Mouse (Mus musculus): ENCODE measurements around the gene Mars.
"Not testable (repeated sequence)": the region's sequence is repeated elsewhere in the genome, so short reads cannot be mapped to it uniquely, and the experiment has no call there.

Gene Mars

DNA sequence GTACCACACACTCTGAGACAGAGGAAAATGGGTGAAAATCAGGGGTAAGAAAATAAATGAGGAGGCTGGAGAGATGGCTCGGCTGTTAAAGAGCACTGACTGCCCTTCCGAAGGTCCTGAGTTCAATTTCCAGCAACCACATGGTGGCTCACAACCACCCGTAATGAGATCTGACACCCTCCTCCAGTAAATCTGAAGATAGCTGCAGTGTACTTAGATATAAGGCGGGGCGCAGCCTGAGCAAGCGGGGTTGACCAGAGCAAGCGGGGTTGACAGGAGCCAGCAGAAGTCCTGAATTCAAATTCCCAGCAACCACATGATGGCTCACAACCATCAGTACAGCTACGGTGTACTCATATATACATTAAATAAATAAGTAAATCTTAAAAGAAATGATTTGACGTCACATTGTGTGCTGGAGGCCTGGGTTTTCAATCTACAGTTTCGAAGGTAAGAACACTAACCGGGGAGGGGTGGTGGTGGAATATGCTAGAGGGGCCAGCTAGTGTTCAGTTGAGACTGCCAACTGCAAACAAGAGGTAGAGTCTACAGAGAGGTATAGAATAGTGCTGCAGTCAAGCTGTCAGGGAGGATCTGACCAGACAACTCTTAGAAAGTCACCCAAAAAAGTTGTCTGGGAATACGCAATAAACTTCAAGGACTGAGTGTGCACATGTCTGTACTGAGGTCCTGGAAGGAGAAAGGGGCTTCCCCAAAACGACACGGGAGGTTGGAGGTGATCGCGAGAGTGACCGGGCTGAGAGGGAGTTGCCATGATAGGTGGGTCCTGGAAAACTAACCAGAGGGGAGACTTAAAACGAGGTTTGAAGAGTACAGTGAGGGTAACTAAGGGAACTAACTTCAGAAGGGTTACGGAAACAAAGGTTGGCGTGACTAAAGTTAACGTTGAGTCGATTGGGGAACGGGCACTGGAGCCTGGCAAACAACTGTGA is 787 bp downstream of the Mars start:
- DNase-seq (ENCODE audit: low spot score in 2 of 2): no peak

DNA sequence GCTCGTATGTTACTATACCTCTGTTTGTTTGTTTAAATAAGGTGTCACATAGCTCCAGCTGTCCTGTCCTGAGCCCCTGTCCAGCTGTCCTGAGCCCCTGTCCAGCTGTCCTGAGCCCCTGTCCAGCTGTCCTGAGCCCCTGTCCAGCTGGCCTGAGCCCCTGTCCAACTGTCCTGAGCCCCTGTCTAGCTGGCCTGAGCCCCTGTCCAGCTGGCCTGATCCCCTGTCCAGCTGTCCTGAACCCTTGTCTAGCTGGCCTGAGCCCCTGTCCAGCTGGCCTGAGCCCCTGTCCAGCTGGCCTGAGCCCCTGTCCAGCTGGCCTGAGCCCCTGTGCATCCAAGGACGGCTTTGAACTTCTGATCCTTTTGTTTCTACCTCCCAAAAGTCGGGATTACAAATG is 2.4 kb downstream of the Mars start:
- DNase-seq (ENCODE audit: low spot score in 2 of 2): not testable (repeated sequence)

DNA sequence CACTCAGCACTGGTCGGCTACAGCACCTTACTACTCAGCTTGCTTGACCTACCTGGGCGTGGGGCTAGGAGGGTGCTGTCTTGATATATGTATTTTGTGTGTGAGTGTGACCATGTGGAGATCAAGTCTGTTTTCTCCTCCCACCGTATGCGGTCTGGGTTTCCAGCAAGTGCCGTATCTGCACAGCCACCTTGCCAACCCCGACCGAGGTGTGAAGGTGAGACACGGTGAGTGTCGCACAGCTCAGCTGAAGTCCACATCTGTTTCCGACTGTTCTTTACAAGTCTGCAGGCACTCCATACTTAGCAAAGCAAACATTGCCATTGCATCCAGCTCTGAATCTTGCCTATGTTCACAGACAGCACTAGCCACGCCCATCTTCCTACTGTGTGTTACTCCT is 8.4 kb downstream of the Mars start:
- DNase-seq (ENCODE audit: low spot score in 2 of 2): no peak

GRCm38 (mm10) chr10:127300361-127300760 is 11.2 kb downstream of the Mars start:
- no peak for DNase-seq (ENCODE audit: low spot score in 2 of 2)

- DNase-seq (ENCODE audit: low spot score in 2 of 2): no peak
Observed at GRCm38 (mm10) chr10:127297015-127297871, 14.3 kb downstream of the Mars start.

DNA sequence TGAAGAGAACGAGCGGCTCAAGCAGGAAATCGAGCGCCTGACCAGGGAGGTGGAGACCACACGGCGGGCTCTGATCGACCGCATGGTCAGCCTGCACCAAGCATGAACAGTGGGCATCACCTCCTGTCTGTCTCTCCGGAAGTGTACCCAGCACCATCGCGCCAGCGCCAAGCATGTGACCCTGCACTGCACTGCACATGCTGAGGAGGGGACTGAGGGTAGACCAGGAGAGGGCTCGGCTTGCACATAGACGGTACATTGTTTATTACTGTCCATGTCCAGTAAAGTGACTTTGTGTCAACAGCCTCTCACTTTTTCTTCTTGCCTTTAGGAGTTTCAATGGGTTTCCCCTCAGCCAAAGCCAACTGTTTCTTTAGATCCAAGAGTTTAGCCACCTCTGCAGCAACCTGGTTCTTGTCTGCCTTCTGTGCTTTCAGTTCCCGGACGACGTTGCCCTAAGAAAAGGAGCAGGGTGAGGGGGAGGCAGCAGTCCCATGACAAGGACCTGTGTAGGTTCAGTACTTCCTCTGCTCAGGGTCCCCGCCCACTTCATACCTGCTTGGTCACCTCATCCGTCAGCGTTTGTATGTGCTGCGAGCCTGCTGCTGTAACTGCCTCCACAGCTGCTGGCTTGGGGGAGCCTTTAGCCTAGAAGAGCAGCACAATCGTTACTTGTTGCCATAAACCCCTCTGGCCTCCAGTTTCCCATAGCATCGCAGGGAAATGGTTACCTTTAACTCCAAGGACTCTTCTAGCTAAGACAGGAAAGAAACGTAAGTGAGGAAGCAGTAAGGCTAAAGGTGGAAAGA is 15.4 kb downstream of the Mars start:
- DNase-seq (ENCODE audit: low spot score in 2 of 2): no peak

DNA sequence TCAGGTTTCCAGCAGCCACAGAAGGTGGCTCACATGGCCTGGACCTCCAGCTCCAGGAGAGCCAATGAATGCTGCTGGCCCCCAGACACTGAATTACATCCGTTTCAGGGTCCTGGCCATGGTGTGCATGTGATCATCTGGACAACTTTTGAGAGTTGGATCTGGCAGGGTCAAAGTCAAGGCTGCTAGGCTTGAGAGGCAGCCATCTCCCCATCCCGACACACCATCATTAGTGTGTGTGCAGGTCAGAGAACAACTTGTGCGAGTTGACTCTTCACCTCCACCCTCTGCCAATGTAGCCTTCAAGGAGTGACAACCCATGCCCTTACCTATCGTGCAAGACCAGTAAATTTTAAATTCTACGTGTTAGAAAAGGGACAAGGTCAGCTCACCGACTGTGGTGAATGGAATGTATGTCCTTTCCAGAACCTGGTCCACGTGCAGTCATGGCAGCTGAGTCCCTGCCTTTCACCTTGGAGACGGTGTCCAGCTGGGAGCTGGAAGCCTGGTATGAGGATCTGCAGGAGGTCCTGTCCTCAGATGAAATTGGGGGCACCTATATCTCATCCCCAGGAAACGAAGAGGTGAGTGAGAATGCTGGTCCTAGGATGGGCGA is 16.6 kb downstream of the Mars start:
- DNase-seq (ENCODE audit: low spot score in 2 of 2): no peak

DNA sequence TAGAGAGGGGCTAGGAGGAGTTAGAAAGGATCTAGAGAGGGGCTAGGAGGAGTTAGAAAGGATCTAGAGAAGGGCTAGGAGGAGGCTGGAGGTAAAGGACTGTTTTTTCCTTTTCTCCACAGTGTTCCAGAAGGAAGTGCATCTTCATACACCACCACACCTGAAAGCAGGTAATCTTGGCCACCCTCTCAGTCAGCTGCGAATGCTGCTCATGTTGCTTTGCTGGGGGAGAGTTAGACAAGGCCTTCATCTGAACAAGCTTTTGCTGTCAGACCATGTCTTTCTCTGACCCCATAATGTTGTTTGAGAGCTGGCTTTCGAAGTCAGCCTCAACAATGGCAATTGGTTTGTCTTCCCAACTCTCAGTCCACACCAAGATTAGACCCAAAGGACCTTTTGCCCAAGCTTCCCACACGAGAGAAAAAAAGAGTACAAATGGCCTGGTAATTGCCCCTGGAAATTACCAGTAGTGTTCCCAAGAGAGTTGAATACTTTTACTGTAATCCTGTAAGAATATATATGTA is 17.9 kb downstream of the Mars start:
- DNase-seq (ENCODE audit: low spot score in 2 of 2): no peak

DNA sequence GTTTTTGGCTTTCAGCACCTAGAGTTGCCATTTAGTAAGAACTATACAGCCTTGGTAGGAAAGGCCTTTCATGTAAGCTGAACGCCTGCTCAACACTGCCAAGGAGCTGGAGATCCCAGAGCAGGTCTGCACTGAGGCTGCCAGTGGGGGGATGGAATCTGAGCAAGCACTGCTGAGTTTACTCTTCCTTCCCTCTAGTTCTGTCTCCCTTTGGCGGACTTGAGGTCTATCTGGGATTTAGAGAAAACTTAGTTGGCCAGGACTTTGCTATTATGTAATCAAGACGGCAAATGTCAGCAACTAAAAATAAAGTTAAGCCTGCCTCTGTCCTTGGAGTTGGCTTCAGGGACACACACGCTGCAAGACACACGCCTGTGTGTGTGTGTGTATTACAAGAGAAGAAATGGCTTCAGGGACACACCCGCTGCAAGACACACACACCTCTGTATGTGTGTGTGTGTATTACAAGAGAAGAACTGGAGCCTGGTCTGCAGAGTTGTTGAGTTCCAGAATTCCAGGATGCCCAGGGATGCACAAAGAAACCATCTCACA is 18.5 kb downstream of the Mars start:
- DNase-seq (ENCODE audit: low spot score in 2 of 2): peak; percentile 80 to 81

DNA sequence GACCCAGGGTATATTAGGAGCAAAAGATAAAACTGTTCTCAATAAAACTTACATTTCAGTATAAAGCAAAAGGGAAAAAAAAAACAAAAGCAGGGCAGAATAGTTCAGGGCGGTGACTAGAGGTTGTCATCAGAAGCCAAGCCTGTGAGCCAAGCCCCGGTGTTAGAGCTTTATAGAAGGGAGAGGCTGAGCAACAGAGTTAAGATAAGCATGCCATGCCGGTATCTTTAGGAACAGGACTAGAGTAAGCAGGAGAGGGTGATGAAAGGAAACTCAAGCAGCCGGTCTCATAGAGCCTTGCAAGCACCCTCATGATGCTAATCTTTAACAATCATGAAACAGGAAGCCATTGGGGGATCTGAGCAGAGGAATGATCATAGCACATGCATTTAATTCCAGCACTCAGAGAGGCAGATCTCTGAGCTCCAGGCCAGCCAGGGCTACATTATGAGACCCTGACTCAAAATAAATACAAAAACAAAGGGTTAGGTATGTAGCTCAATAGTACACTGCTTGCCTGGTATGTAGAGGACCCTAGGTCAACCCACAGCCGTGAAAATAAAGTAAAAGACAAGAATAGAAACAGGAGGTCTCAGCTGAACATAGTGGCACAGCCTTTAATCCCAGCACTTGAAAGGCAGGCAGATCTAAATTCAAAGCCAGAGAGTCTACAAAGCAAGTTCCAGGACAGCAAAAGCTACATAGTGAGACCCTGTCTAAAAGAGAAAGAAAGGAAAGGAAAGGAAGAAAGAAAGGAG is 19.5 kb downstream of the Mars start:
- DNase-seq (ENCODE audit: low spot score in 2 of 2): no peak

DNA sequence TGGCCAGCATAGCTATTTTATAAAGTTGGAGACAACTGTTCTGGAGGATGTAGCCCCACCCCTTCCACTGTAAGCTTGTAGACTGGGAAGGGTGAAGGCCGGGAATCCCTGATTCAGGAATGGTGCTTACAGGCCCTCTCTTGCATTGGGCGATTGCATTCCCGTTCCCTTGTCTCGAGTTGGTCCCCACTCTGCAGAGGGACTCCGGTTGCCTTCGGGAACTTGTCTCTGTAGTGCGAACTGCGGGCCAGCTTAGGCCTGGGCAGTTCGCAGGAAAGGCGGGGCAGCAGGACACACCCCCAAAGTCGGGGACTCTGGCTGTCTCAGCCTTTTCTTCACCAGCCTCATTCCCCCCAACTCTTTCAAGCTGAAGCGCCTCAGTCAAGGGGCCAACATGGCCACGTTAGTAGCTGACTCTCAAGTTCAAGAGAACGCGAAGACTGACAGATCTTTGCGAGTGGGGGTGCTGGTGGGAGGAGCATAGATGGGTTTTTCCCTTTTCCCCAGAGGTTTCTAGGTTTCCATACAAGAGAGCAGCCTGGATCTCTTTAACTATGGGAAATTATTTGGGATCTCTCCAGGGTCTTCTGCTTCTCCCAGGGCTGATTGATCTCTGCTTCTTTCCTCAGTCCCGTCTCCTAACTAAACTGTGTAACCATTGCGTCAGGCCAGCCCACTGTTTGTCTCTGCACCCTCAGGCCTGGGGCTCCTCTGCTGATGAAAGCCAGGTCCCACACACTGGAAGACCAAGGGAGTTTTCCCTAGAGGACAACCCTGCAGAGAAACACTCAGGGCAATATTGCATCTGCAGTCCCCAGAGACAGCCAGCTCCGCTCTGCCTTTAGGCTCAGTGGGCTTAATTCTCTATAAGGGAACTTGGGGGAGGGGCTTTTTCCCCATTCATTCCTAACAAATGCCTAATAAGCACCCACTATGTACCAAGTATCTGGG is 20.4 kb downstream of the Mars start:
- DNase-seq (ENCODE audit: low spot score in 2 of 2): no peak

- peak; percentile 100 for DNase-seq (ENCODE audit: low spot score in 2 of 2)
Observed at GRCm38 (mm10) chr10:127290307-127290929, 21.2 kb downstream of the Mars start.

GRCm38 (mm10) chr10:127289573-127290191 is 21.9 kb downstream of the Mars start:
- DNase-seq (ENCODE audit: low spot score in 2 of 2): peak; percentile 82

GRCm38 (mm10) chr10:127288800-127289572 is 22.6 kb downstream of the Mars start, which contains the start of gene Mbd6:
Mbd6 (minus strand) TSS chr10:127289018.
- peak; percentile 92 to 93 for DNase-seq (ENCODE audit: low spot score in 2 of 2)

GRCm38 (mm10) chr10:127288328-127288799 is 23.2 kb downstream of the Mars start:
- peak in 1 of 2 experiments; percentile 55 for DNase-seq (ENCODE audit: low spot score in 2 of 2)

DNA sequence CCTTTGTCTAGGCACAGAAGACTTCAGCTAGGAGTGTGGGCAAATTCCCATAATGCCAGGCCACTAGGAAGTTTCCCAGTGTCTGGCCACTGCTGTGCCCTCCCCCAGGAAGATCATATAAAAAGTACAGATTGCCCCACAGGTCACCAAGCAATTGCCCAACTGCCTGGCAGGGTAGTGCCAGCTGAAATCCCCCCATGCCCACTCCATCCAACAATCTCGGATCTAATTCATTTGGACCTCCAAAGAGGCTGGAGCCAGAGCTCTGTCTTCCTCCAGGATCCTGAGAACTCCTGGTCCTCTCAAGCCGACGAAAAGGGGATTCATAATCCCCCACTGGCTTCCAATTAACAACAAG is 23.7 kb downstream of the Mars start:
- DNase-seq (ENCODE audit: low spot score in 2 of 2): peak in 1 of 2 experiments; percentile 28

Measured in heart, adult 9 months (tissue).